Mouse (Mus musculus): ENCODE data around the gene 4931414P19Rik.

DNA sequence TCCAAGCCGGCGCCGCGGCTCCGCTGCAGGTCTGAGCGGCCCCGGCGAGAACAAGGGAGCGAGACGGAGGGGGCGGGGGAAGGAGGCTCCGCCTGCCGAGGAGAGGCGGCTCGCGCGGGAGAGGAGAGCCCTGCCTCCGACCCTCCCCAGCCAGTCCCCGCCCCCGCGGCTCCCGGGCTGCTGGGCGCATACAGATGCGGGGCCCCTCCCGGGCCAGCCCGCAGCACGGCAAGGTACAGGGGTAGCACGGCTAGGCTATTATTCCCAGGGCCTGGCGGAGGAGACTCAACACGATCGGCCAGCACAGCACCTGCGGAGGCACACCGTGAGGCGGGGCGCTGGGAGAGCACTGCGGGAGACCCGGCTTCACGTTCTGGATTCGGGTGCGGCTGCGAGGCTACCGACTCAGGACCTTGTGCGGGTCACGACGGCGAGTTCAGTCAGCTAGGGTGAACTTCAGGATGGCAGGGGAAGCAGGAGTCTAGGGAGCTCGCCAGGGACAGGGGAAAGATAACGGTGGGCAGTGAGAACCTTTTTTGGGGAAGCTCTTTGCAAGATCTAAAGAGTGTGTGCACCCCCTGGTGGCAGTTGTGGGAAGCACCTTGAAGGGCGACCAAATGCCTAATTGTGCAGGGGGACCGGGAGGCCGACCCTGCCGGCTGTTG, 35.6 kb upstream of the 4931414P19Rik start, which contains the start of gene Cdh24:
- TF ChIP-seq CTCF (IDR thresholded peaks at IDR 0.05; ENCODE audit: borderline replicate concordance, extremely low read depth, insufficient read depth, insufficient read length) = peak; percentile 93
- TF ChIP-seq POLR2A (IDR thresholded peaks at IDR 0.05; ENCODE audit: borderline replicate concordance, extremely low read depth, insufficient read depth, insufficient read length, poor library complexity, severe bottlenecking) = peak; percentile 77

Data from brain, embryonic 14.5 days (tissue).